Mouse (Mus musculus): ENCODE results near the gene Grk3. TPM values are rescaled to one million over a fixed set of nuclear protein-coding genes. Genes with fewer than 3 reads are reported as not detected.
A peak's percentile ranks its signal among the peaks of the same experiment; 100 is the strongest.

The Grk3 gene
- polyA plus RNA-seq, 1 experiment, result 4.4 TPM

GRCm38 (mm10) chr5:112886687-112887491 is 128.7 kb downstream of the Grk3 start:
- 62% methylated on average over 17 of the region's 17 CpGs for WGBS
- DNase-seq (ENCODE audit: low read depth, low spot score), result no peak

- WGBS, result 46% methylated on average over 14 of the region's 14 CpGs
These were observed 138.0 kb downstream of the Grk3 start for GRCm38 (mm10) chr5:112877391-112878115.

GRCm38 (mm10) chr5:112876846-112877390 is 138.7 kb downstream of the Grk3 start:
- 21% methylated on average over 4 of the region's 4 CpGs for WGBS
- no peak for DNase-seq (ENCODE audit: low read depth, low spot score)

More at GRCm38 (mm10) chr5:112877391-112878115, 138.0 kb downstream of the Grk3 start:
- DNase-seq (ENCODE audit: low read depth, low spot score), result no peak

- no peak for DNase-seq (ENCODE audit: low read depth, low spot score)
- whole genome bisulfite sequencing, result 49% methylated on average over 6 of the region's 6 CpGs
These were observed 142.6 kb downstream of the Grk3 start for GRCm38 (mm10) chr5:112872999-112873398.

GRCm38 (mm10) chr5:112870729-112871128 is 144.9 kb downstream of the Grk3 start:
- peak; percentile 22 for DNase-seq (ENCODE audit: low read depth, low spot score)
- 19% methylated on average over 9 of the region's 9 CpGs for WGBS

GRCm38 (mm10) chr5:112868620-112869019 is 147.0 kb downstream of the Grk3 start:
- 36% methylated on average over 5 of the region's 5 CpGs for WGBS
- no peak for DNase-seq (ENCODE audit: low read depth, low spot score)

- WGBS, result 50% methylated on average over 4 of the region's 4 CpGs
- DNase-seq (ENCODE audit: low read depth, low spot score), result no peak
These were observed 150.7 kb downstream of the Grk3 start for GRCm38 (mm10) chr5:112864719-112865367.

Other genes with a start within 250 kb of the Grk3 start
- 0.74 and 0.97 TPM in 2 replicates for gene Myo18b, start 119.4 kb downstream of the Grk3 start, polyA plus RNA-seq (2012; rRNA removed)
- gene Crybb2, start 54.3 kb upstream of the Grk3 start, polyA plus RNA-seq (2012; rRNA removed), result 0.17 TPM in 1 of 2 replicates, not detected in the other
- gene Crybb3, start 65.8 kb upstream of the Grk3 start, polyA plus RNA-seq (2012; rRNA removed), result 5.9 and 6.1 TPM in 2 replicates
- 45.7 and 51.7 TPM in 2 replicates for gene 2900026A02Rik, start 205.4 kb upstream of the Grk3 start, polyA plus RNA-seq (2012; rRNA removed)
- gene Tmem211, start 211.1 kb upstream of the Grk3 start, polyA plus RNA-seq (2012; rRNA removed), result not detected in 2 replicates

Data from large intestine, adult 2 months (tissue).